Mouse (Mus musculus) spleen, adult 18-20 months (tissue): Measurements from ENCODE around the gene 4931409K22Rik.

ENCODE experiments used
- DNase-seq, 2 experiments: peaks; one replicate each; pipeline ENCODE4 v3.0.0; 2022; ENCODE audit warnings: mixed read lengths in 2 of 2

Gene 4931409K22Rik

DNA sequence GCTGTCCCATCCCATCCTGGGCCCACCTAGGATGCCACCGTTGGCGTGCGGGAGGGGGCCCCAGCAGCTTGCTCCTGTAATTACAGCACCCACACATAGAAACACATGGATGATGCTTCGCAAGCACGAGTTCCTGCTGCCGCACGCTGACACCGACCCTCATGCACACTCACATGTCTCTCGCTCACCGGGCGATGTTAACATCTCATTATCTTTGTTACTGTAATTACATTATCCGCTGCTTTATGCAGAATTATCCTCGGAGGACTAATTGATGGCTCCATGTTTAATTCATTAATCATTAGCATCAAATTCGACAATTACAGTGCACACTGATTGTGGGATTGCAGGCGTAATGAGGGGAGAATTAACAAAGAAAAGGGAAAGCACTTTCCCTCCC, 61.6 kb downstream of the 4931409K22Rik start:
- DNase-seq = no peak
